Mouse (Mus musculus): Measurements from ENCODE around the gene Zfp943. TPM values are rescaled to one million over a fixed set of nuclear protein-coding genes. Genes with fewer than 3 reads are reported as not detected.
A peak's percentile ranks its signal among the peaks of the same experiment; 100 is the strongest.
"Not testable (repeated sequence)": the region's sequence is repeated elsewhere in the genome, so short reads cannot be mapped to it uniquely, and the experiment has no call there.

Zfp943 gene
- 10 to 100 TPM; 18.8 to 19.4 TPM for total RNA-seq (2021)
- long read RNA-seq, experiment 1, transcript Zfp943-201 (4 exons, 2,741 nt) = major isoform, 9 of 19 reads
- long read RNA-seq, experiment 1, partial matches to known transcripts = 1 of 19 reads
- long read RNA-seq, experiment 1, other reads (novel, unspliced or antisense) = 6 of 19 reads
- long read RNA-seq, experiment 2, transcript Zfp943-201 (4 exons, 2,741 nt) = major isoform, 6 of 13 reads
- long read RNA-seq, experiment 2, partial matches to known transcripts = 1 of 13 reads
- long read RNA-seq, experiment 2, other reads (novel, unspliced or antisense) = 4 of 13 reads

- Histone ChIP-seq H3K4me3 (peak within 1 kb of the TSS; percentile 54), H3K27ac (peak within 1 kb of the TSS; percentile 86)
- intact Hi-C loops (cut with DNase I) = not testable (repeated sequence)
- peak; percentile 74 to 75 for DNase-seq (ENCODE audit: extremely low spot score in 1 of 2, low spot score in 2 of 2)
Measured at GRCm38 (mm10) chr17:21962107-21962907, at the start of gene Zfp943, which contains the start of gene Zfp942. Gene Zfp943 (plus strand): TSS chr17:21962552. Gene Zfp942 (minus strand): TSS chr17:21962464.

GRCm38 (mm10) chr17:21963302-21963701, 950 bp downstream of the Zfp943 start:
- intact Hi-C loops (cut with DNase I) = no loop called here
- TF ChIP-seq CTCF (IDR thresholded peaks at IDR 0.05) = no peak
- no peak overlapping the region; the same call in 1 of the 2 replicates for H3K27ac ChIP-seq
- DNase-seq (ENCODE audit: extremely low spot score in 1 of 2, low spot score in 2 of 2) = no peak
- peak overlapping the region; percentile 54 for H3K4me3 ChIP-seq

- DNase-seq (ENCODE audit: extremely low spot score in 1 of 2, low spot score in 2 of 2); H3K4me3 ChIP-seq; intact Hi-C loops (cut with DNase I); H3K27ac ChIP-seq: not testable (repeated sequence)
- peak; percentile 52 for TF ChIP-seq CTCF (IDR thresholded peaks at IDR 0.05)
Measured at GRCm38 (mm10) chr17:22035594-22035993, 73.2 kb downstream of the Zfp943 start.

- no peak for TF ChIP-seq CTCF (IDR thresholded peaks at IDR 0.05)
- Histone ChIP-seq H3K27ac (no peak overlapping the region), H3K4me3 (no peak overlapping the region)
- intact Hi-C loops (cut with DNase I) = no loop called here
- DNase-seq (ENCODE audit: extremely low spot score in 1 of 2, low spot score in 2 of 2) = no peak
Measured at GRCm38 (mm10) chr17:22049403-22049802, 87.1 kb downstream of the Zfp943 start.

- intact Hi-C loops (cut with DNase I) = no loop called here
- Histone ChIP-seq H3K4me3 (no peak overlapping the region), H3K27ac (no peak overlapping the region)
- no peak for TF ChIP-seq CTCF (IDR thresholded peaks at IDR 0.05)
- DNase-seq (ENCODE audit: extremely low spot score in 1 of 2, low spot score in 2 of 2) = no peak
Measured at GRCm38 (mm10) chr17:22053211-22053610, 90.9 kb downstream of the Zfp943 start.

- no peak for TF ChIP-seq CTCF (IDR thresholded peaks at IDR 0.05)
- peak; percentile 65 to 68 for DNase-seq (ENCODE audit: extremely low spot score in 1 of 2, low spot score in 2 of 2)
- intact Hi-C loops (cut with DNase I) = no loop called here
Measured at GRCm38 (mm10) chr17:22081031-22081631, 118.8 kb downstream of the Zfp943 start.

GRCm38 (mm10) chr17:22083224-22083623, 120.9 kb downstream of the Zfp943 start:
- H3K27ac ChIP-seq; intact Hi-C loops (cut with DNase I); H3K4me3 ChIP-seq: not testable (repeated sequence)
- peak; percentile 83 for TF ChIP-seq CTCF (IDR thresholded peaks at IDR 0.05)
- DNase-seq (ENCODE audit: extremely low spot score in 1 of 2, low spot score in 2 of 2) = peak in 1 of 2 experiments; percentile 16

More at GRCm38 (mm10) chr17:22081031-22081631, 118.8 kb downstream of the Zfp943 start:
- peak overlapping the region; percentile 82 for H3K4me3 ChIP-seq
- H3K27ac ChIP-seq = peak overlapping the region; percentile 95

GRCm38 (mm10) chr17:22118770-22119169, 156.4 kb downstream of the Zfp943 start:
- Histone ChIP-seq H3K4me3 (no peak overlapping the region), H3K27ac (no peak overlapping the region)
- TF ChIP-seq CTCF (IDR thresholded peaks at IDR 0.05) = no peak
- no peak for DNase-seq (ENCODE audit: extremely low spot score in 1 of 2, low spot score in 2 of 2)
- intact Hi-C loops (cut with DNase I) = no loop called here

Other genes with a start within 250 kb of the Zfp943 start
- gene Zfp229, start 231.8 kb upstream of the Zfp943 start, total RNA-seq (2021) = 1 to 10 TPM; 3.3 to 3.8 TPM
- gene Zfp820, start 116.8 kb upstream of the Zfp943 start, total RNA-seq (2021) = under 1 TPM; 0.66 to 0.72 TPM
- 1 to 10 TPM; 5.6 to 6.9 TPM for gene Zfp995, start 52.6 kb upstream of the Zfp943 start, total RNA-seq (2021)
- 10 to 100 TPM; 13.9 TPM for gene Zfp942, start 88 bp upstream of the Zfp943 start, total RNA-seq (2021)
- under 1 TPM; 0.32 to 0.40 TPM for gene Zfp947, start 203.6 kb downstream of the Zfp943 start, total RNA-seq (2021)

Data from left cerebral cortex, adult 2 months (tissue).